Mouse (Mus musculus): Measurements from ENCODE around the gene Fam180a.

Fam180a gene

DNA sequence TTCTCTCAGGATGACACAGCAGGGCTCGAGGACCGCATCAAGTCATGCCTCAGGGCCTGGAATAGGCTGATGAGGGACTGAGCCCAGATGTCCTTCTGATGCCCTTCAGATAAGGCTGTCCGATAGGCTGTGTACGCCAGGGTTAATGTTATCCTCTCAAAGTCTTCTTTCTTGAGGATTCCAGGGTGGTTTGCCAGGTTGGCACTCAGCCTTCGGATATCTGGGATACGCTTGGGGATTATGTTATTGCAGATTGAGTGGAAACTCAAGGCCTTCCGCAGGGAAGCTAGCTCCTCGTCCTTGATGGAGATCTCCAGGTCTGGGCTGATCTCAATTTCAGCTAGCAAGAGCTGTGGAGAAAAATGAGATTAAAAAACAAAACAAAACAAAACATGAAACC, 12.4 kb downstream of the Fam180a start:
- no peak for DNase-seq (ENCODE audit: inconsistent age in 2 of 2, low spot score in 1 of 2)

DNA sequence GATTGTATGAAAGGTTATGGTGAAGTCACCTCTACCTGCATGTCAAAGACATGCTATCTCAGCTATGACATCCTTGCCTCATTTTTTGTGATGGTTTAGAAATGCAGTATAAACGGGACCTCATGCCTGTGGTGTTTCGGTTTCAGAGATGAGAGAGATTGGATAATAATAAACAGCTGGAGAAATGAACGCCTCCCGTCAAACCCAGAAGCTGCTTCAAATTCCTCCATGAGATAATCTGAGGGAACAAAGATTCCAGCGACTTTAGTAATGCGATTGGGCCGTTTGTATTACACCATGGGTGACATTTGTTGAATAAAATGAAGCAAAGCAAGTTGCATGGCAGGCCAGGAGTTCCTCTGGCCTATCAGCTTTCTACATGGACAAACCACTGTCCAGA, 16.5 kb downstream of the Fam180a start:
- DNase-seq (ENCODE audit: inconsistent age in 2 of 2, low spot score in 1 of 2): no peak

DNA sequence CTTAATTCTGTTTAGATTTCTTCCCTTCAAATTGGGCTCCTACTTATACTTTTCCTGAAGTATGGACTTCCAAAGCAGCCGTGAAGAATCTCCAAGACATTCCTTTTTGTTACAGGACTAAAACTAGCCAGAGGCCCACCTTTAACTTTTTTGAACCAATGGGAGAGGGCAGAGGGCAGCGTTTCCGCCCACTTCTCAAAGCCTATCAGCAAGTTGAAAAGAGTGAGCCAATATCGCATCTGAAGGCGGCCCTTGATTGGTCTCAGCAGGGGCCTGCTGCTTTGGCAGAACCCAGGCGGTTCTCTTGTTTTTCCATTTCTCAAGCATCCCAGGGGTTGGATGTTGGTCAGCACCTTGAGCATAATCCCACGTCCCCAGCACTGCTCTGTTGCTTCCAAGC, 17.9 kb downstream of the Fam180a start, which contains the start of gene Slc13a4:
TSS of gene Slc13a4 (minus strand) at position 95 of the 400 bp plus-strand sequence.
- DNase-seq (ENCODE audit: inconsistent age in 2 of 2, low spot score in 1 of 2): no peak

DNA sequence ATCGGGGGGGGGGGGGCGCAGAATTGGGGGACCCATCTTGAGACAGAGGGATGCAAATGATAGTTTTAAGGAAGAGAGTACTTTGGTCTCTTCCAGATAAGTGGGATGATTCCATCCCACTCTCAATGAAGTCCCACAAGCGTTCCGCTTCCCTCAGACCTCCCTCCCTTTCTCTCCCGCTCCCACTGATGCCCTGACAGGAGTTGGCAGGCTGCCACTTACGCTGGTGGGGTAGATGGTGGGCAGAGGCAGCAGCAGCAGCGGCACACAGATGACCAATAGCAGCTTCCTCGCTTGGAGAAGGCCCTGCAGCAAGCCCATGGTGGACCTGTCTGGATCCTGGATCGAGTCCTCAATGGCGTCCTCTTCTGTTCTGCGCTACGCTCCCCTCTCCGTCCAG, 18.8 kb downstream of the Fam180a start:
- no peak for DNase-seq (ENCODE audit: inconsistent age in 2 of 2, low spot score in 1 of 2)

DNA sequence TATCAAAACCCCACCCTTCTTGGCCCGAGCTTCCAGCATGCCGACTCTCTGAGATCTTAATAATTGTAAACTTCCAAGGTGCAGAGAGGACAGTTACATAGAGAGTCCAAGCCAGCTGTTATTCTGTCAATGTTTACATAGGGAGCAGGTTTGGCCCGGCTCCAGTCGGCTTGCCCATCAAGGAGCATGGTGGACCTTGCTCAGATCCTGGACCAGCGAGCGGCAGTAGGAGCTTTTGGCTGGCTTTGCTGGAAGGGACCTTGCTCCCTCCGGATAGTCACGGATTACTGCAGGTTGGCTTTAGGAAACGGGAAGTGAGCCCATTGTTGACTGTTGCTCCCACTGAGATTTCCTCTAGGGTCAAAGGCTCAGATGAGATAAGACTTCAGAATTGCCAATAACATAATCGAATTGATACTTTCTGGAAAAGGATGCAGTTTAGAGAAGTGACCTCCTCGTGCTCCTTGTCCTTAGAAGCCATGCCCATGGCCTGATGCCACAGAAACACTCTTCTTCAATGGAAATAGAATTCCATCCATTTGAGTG, 22.5 kb downstream of the Fam180a start:
- DNase-seq (ENCODE audit: inconsistent age in 2 of 2, low spot score in 1 of 2): no peak

DNA sequence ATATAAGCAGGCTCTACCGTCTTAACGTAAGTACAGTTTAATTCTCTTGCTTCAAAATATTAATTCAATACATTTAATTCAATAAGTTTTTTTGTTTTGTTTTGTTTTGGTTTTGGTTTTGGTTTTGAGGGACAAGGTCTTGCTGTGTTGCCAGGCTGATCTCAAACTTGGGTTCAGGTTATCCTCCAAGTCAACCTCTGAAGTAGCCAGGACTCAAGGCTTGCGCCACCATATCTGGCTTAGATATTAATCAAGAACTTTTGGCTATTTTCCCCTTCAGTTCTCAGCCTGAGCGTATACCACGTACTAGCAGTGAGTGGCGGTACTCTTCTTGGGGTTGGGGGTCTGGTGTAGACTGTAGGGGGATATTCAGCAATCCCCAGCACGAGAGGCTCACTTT, 23.4 kb downstream of the Fam180a start:
- no peak for DNase-seq (ENCODE audit: inconsistent age in 2 of 2, low spot score in 1 of 2)

DNA sequence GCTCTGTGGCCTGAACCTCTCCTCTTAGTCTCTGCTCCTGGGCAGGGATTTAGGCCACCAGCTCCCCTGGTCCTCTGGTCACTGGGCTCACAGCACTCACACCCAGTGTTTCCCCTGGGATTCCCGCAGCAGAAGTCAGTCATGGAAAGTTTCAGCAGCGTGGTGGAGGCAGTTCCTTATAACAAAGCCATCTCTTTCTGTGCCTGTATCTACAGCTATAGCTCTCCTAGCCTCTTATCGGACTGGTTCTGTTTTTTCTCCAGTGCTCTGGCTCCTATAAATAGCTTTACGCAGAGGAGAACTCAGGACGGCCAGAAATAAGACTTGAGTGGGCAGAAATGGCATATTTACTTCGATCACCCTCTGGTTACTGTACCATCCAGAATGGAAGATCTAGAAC, 27.6 kb downstream of the Fam180a start:
- DNase-seq (ENCODE audit: inconsistent age in 2 of 2, low spot score in 1 of 2): no peak

DNA sequence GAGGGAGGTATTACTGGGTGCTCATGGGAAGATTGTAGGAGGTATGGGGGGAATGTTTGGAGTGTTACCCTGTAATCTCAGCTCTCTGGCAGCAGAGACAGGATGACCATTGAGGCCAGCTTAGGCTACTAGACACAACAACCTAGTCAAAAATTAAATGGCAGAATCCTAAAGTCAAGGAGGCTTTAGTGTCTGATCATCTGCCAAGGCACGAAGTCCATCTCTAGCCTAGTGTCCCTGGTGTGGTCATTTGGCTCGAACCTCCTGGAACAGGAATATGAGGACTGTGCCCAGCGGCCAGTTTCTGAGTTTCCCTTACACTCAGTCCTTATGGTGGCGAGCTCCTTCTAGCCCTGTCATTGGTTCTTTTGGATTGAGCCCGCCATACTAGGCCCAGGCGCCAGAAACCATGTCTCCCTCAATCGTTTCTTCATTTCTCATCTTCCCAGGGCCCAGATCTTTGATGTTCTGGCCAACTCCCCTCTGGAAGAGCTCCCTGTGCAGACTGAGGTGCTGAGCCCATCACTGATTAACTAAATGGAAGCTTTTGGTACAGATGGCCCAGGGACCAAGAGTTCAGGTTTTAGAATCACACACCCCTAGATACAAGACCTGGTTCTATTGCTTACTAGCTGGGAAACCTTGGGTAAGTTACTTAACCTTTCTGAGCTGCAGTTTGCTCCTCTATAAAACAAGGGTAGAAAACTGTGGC, 28.3 kb downstream of the Fam180a start:
- no peak for DNase-seq (ENCODE audit: inconsistent age in 2 of 2, low spot score in 1 of 2)

DNA sequence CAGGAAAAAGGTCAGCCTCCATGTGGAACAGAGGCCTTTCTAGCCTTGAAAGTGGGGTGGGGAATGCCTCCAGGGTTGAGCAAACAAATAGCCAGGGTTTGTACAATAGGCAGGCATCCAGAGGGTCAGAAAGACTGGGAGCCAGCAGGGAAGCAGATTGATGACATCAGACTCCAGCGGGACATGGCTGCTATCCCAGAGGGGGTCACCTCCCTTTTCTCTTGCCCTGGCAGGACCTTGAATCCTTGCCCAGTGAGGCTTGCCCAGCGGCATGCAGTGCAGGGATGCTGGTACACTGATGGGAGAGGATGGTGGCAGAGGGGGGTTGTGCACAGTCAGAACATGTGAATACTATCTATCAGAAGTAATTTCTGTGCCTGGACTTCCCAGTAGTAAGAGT, 28.9 kb downstream of the Fam180a start:
- peak; percentile 87 to 90 for DNase-seq (ENCODE audit: inconsistent age in 2 of 2, low spot score in 1 of 2)

DNA sequence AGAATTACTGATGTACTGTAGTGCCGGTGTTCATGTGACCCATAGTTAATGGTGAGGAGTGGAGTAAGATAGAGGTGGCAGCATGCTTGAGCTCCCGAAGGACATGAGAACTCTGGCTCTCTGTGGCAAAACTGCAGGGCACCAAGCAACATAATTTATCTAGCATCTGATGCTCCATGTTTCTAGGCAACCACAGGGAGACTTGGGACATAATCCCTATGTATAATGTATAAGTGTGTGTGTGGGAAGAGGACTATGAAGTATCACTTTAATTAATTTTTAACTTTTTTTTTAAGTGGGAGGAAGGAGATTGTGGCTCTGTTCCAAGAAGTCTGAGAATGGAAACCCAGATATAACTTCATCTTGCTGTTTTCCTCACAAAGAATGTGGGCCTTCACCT, 31.0 kb downstream of the Fam180a start:
- no peak for DNase-seq (ENCODE audit: inconsistent age in 2 of 2, low spot score in 1 of 2)

DNA sequence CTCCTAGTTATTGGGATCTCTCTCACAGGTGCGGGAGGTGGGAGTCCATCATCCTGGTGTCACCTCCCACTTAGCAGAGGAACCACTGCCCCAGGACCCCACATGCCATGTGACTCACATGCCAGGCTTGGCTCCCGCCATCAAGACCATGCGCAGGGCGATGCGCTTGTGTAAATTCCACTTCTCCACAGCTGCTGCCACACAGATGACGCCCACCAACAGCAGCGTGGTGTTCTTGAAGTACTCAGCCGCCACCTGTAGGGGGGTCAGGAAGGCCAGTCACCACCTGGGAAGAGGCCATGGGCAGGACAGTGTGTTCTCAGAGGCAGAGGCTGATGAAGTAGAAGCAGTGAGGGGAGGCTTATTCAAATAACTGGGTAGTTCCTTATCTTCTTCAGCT, 36.3 kb downstream of the Fam180a start:
- no peak for DNase-seq (ENCODE audit: inconsistent age in 2 of 2, low spot score in 1 of 2)

DNA sequence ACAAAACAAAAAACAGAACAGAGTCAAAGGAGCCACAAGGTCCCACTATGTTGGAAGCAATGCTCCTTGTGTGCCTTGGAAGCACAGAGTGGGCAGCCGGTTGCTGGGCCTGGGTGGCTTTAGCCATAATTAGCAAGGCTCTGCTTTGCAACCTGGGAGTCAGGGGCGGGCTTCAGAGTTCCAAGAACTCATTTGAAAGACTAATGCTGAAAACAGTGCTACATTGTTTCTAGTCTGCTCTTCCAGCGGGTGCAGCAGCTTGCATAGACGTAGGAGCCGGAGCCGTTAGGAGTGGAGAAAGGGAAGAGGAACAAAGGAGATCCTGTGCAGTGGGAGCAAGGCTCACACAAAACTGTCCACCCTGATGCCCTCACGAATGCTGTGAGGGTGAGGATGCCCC, 37.0 kb downstream of the Fam180a start:
- no peak for DNase-seq (ENCODE audit: inconsistent age in 2 of 2, low spot score in 1 of 2)

DNA sequence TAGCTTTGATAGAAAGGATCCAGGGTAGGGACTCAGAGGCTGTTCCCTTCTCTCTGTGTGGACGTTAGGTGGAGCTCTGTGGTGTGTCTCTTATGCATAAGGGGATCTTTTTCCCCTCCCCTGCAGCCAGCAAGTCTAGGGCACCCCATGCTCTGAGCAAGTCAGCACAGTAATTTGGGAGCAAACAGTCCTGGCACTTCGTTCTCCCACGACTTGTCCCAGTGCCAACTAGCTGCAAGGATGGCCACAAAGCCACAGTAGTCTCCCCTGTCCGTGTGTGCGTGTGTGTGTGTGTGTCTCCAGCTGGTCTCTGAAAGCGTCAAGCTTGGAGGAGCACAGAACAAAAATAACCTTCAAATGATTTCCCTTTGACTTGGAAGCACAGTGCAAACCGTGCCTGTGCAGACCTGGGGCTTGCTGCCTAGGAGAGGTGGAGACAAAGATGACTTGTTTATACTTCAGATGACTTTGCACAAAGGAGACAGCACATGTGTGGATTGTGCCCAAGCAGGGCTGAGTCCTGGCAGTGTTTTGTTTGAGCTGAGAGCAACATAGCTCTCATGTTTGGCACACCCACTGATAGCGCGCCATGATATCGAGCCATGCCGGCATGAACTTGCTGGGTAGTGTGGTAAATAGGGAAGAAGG, 37.7 kb downstream of the Fam180a start:
- peak; percentile 33 to 46 for DNase-seq (ENCODE audit: inconsistent age in 2 of 2, low spot score in 1 of 2)

DNA sequence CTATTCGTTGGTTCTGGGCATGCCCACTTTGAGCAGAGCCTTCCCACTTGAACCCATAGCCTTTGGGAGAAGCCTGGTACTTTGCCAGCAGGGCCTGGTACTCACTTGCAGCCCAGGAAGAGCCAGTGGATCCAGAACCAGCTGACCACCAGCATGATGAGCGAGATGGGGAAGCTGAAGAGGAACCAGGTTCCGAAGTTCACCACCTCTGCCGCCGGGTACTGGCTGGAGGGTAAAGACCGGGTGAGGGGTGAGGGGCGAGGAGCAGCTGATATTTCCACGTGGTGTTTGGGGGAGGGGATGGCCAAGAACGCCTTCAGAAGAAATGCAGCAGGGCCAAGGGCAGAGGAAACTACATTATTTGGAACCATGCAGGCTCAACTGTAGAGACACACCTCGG, 46.6 kb downstream of the Fam180a start:
- no peak for DNase-seq (ENCODE audit: inconsistent age in 2 of 2, low spot score in 1 of 2)

DNA sequence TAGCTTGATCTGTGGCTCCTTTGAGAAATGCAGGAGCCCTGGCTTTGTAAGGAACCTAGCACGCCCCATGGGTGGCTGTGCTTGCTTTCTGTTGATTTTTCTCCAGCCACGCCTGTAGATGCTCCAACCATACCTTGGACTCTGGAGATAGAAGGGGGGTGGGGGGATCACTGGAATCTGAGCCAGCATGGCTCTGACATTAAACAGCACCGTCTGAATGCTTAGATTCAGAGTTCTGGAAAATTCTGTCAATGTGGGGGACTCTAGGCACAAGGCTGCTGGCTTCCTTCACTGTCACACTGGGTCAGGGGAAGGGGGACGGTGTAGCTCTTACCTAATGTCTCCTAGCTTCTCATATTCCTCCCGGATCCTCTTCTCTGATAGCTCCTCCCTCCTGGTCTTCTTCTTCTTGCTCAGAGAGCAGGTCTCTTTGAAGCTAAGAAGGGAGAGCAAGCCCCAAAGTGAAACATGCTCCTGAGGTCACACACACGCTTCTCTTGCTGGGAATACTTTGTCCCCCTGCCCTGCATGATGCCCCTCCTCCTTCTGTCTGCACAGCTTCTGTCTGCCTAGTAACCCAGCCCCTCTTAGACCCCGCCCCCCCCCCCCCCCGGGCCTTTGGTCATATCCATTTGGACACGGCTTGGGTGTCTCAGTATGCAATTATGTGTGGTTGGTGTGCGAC, 47.9 kb downstream of the Fam180a start:
- no peak for DNase-seq (ENCODE audit: inconsistent age in 2 of 2, low spot score in 1 of 2)

DNA sequence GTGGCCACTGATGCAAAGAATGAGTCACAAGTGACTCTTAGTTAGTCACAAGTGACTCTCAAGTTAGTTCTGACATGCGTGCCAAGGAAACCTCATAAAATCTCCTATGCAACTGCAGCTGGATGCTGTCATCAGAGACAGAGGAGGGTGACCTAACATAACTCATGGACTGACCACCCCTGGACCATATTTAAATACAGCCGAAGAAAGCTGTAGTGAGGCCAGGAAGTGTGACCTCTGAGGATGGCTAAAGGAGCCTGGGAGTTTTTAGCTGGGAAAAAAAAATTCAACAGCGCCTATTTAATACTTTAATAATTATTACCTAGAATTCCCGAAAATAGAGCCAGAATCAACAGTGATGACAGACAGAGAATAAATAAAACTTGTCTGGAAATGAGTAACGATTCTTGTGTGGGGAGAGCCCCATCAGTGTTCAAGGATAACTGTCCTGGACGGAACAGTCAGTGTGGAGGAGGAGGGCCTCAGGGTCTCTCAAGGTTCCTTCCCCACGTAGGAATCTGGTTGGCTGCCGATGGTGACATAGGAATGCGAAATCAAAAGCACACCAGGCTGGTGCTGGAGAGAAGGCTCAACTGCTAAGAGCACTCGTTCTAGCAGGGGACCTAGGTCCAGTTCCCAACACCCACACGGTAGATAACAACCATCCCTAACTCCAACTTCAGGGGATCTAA, 52.4 kb downstream of the Fam180a start:
- peak in 1 of 2 experiments; percentile 56 for DNase-seq (ENCODE audit: inconsistent age in 2 of 2, low spot score in 1 of 2)

DNA sequence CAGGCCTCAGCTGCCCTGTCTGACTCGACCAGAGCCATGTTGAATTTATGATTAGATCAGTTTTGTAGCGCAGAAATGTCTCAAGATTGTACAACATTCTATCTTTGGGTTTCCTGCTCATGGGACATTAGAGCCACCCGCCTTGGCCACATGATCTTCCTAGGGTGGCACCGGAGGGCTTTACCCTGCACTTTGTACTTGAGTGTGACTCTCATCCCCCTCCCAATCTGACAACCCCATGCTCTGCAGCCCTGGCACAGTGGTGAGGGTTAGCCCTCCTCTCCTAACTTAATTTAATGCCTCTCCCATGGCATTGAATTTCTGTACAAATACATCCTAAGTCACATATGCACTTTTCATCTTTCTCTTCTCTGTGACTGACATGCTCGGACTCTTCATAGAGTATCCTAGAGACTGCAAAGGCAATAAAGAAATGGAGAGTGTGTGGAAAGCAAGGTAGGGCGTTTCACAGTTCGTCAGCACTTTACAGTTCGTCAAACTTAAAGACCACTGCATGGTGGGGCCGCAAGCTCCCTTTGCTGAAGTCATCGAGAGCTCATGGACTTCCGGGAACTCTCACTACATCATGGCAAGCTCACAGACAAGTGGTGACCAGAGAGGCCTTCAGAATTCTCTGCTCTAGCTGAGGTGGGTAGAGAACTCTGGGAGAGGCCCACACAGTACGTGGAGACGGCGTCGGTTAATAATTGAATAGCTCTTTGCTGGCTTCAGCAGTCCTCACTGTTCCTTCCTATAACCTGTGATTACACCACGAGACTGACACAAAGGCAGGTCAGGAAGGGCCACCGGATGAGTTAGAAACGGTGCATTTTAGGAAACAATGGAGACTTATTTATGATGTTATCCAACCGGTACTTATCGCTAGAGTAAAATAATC, 53.8 kb downstream of the Fam180a start:
- DNase-seq (ENCODE audit: inconsistent age in 2 of 2, low spot score in 1 of 2): no peak

DNA sequence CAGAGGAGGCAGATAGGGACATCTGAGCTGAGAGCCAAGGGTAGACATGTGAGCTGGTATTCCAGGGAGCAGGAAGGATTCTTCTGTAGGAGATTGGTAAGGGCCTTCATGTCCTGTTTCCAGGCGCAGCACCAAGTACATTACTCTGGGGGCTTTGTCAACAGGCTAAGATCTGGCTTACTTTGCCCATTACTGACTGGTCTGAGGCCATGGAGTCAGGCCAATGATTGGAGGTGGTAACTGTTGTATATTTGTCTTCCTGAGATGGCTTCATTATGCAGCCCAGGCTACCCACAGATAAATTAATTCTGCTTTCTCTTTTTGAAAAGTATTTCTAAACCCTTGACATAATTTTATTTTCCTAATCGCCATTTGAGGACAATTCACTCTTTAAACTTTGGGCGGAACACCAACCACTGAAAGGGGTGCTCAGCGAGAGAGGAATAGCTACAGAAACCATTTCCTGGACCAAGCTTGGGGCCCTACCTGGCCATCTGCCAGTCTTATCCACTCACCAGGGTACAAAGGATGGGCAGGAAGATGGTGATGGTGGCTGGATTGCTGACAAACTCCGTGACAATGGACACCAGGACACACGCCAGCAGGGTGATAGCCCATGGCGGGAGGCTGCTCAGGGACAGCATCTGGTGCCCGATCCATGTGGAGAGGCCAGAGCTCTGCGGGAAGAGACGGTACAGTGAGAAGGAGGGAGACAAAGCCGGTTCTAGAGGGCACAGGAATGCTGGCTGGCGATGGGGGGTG, 54.7 kb downstream of the Fam180a start:
- no peak for DNase-seq (ENCODE audit: inconsistent age in 2 of 2, low spot score in 1 of 2)

DNA sequence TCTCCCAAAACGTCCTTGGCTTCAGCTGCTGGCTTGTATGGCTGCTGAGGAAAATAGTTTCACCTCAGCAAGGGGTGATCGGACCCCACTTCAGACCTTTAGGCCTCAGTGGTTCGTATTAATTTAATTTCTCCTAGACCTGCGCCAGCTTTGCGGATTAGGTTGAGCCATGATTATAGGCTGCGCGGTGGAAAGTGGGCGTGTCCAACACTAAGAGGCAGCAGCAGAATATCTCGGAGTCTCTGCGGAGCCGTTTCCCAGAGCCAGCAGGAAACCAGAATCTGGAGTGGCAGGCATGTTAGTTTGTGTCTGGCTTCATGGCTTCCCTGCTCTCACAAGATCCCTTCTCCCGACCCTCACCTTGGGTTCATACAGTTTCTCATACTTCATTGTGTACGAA, 56.3 kb downstream of the Fam180a start:
- DNase-seq (ENCODE audit: inconsistent age in 2 of 2, low spot score in 1 of 2): no peak

DNA sequence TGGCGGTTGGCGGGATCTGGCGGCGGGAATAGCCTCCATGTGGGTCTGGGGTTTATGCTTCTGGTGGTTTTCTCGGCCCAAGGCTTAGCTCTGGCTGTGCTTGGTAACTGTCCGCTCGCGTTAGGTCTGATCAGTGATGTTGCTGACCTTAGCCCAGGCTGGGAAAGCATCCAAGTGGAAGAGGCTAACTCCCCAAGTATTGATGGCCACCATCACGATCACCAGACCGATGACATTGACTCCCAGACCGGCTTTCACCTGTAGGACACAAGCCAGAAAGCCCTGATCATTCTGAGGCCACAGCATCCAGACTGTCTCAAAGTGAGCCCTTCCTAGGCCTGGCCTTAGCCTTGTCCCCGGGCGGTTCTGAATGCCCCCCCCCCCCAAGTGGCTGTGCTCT, 57.2 kb downstream of the Fam180a start:
- DNase-seq (ENCODE audit: inconsistent age in 2 of 2, low spot score in 1 of 2): no peak
